Mouse (Mus musculus) heart, postnatal 0 days (tissue): ENCODE data around the gene Ube4b. TPM values are rescaled to one million over a fixed set of nuclear protein-coding genes. Genes with fewer than 3 reads are reported as not detected.
A peak's percentile ranks its signal among the peaks of the same experiment; 100 is the strongest.

Experiments
- ATAC-seq: fragments of 200-750 bp; cut with Nextera tagmentation; 2 replicates; pipeline ENCODE4 v1.8.0; 2017; ENCODE audit warnings: low read depth, moderate number of reproducible peaks, moderate library complexity; ENCODE audit not compliant: insufficient read depth
- DNase-seq: peaks from one replicate; pipeline ENCODE4 v3.0.0-alpha.2; 2016; ENCODE audit warnings: low spot score
- H3K27ac ChIP-seq: fragments of 300-500 bp; sonication (generic); 2 replicates; pipeline ENCODE4 v1.5.1; 2014; ENCODE audit warnings: low read depth, mild to moderate bottlenecking
- H3K27me3 ChIP-seq: fragments of 300-500 bp; sonication (generic); 2 replicates; pipeline ENCODE4 v1.6.1; 2014; ENCODE audit warnings: low read length, mixed read lengths; ENCODE audit not compliant: control insufficient read depth, insufficient read depth
- H3K36me3 ChIP-seq: fragments of 300-500 bp; sonication (generic); replicated peaks from 2 replicates; pipeline ENCODE4 v1.6.1; 2014; ENCODE audit warnings: low read length, mixed read lengths; ENCODE audit not compliant: control insufficient read depth, insufficient read depth
- H3K4me1 ChIP-seq: fragments of 300-500 bp; sonication (generic); 2 replicates; pipeline ENCODE4 v1.6.1; 2014; ENCODE audit warnings: antibody characterized with exemption; ENCODE audit not compliant: control insufficient read depth, insufficient read depth
- H3K4me2 ChIP-seq: fragments of 300-500 bp; sonication (generic); 2 replicates; pipeline ENCODE4 v1.6.1; 2014; ENCODE audit warnings: low read depth, mild to moderate bottlenecking, low read length, moderate library complexity
- H3K4me3 ChIP-seq: fragments of 300-500 bp; sonication (generic); 2 replicates; pipeline ENCODE4 v1.5.1; 2014; ENCODE audit warnings: low read depth, low read length
- H3K9ac ChIP-seq: fragments of 300-500 bp; sonication (generic); replicated peaks from 2 replicates; pipeline ENCODE4 v1.6.1; 2014; ENCODE audit warnings: low read depth, low read length, mixed read lengths
- H3K9me3 ChIP-seq: fragments of 300-500 bp; sonication (generic); replicated peaks from 2 replicates; pipeline ENCODE4 v1.6.1; 2016; ENCODE audit warnings: low read length; ENCODE audit not compliant: control insufficient read depth
- CTCF ChIP-seq: IDR thresholded peaks from 2 replicates; pipeline ENCODE4 v1.5.1; 2016; ENCODE audit warnings: antibody characterized with exemption, control low read depth, low read depth
- EP300 ChIP-seq: IDR thresholded peaks from 2 replicates; pipeline ENCODE4 v1.6.1; 2016; ENCODE audit warnings: antibody characterized with exemption, low read depth
- WGBS: fragments of 180-500 bp; shearing (Covaris S2); extraction: QIAGEN DNeasy Blood & Tissue Kit; methylation state at CpG from one replicate; pipeline ENCODE4 v1.1.7; 2014; 5-methylcytosine and 5-hydroxymethylcytosine counted together
- polyA plus RNA-seq: library from polyadenylated mRNA; unstranded; fragments of >200 nt; fragmentation: Nextera tagmentation; extraction: Ambion mirVana; gene quantifications from 2 replicates; pipeline ENCODE4 v1.2.1, GENCODE M21; 2015
- total RNA-seq: library from RNA; depleted of rRNA; stranded (reverse); fragments of >200 nt; gene quantifications from 2 replicates; pipeline ENCODE4 v1.2.3, GENCODE M21; 2014; ENCODE audit warnings: low replicate concordance

Gene Ube4b
- total and polyA plus RNA-seq, 2 experiments from 2014 or later: 20.2 to 56.4 TPM

DNA sequence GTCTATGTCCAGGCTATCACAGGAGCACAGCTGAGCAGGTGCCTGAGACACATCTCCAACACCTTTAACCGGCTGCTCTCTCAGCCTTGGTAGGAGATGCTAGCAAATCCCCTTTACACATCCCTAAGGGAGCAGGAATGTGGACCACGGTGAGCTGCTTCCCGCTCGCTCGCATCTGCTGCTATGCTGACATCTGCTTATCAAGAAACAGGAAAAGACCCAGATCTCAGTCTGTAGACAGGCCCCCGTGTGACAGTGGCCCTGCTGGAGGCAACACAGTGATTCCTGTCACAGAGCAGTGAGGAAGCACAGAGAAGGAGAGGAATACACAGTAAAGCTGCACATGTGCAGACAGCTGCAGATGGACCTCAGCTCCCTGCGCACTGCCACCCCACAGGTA is 90.2 kb downstream of the Ube4b start:
- no peaks in the 10 kb centered on the region for H3K9me3 ChIP-seq
- no peak overlapping the region for H3K9ac ChIP-seq
- 0 out of 2 replicates have a peak, but pooled peaks cover 4% of the 10 kb centered on the region for H3K4me1 ChIP-seq
- H3K4me3 ChIP-seq: no peak overlapping the region
- no peaks in the 10 kb centered on the region for H3K27me3 ChIP-seq
- H3K36me3 ChIP-seq: peaks cover 73% of the 10 kb centered on the region
- no peak overlapping the region for H3K4me2 ChIP-seq
- TF ChIP-seq EP300: no peak
- no peak for TF ChIP-seq CTCF
- H3K27ac ChIP-seq: no peak overlapping the region
- DNase-seq (no peak), ATAC-seq (no peak)
- WGBS: 41% methylated on average over 7 of the region's 7 CpGs

DNA sequence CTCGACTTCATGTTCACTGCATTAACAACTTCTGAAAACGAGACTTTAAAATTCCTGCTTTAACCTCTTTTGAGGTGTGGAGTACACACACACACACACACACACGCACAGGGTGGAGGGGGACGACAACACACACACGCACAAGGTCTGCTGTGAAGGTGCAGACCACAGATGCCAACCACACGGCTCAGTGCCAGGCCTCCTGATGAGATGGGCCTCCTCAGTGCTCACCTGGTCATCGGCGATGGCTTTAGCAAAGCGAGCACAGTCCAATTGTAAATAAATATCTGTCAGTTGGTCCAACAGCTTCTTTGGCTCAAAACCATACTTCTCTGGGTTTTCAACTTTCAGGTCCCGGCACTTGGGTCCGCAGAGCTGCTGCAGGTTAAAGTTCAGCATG is 91.7 kb downstream of the Ube4b start:
- peaks cover 81% of the 10 kb centered on the region for H3K36me3 ChIP-seq
- 94% methylated on average over 11 of the region's 11 CpGs for WGBS

DNA sequence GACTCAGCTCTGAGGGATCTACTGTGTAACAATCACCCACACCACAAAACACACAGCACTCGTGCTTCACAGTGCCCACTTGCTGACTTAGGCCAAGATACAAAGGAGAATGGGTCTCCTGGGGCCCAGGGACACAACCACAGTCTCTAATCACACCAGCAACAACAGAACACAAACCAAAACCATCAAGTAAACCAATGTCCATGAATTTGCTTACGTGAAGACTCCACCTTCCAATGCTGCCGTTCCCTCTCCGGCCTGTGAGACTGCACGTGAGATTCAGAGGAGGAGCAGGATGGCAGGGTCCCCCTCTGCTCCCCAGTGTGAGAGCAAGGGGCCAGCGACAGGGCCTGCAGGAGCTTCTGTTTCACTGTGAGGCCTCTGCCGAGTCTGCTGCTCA is 93.8 kb downstream of the Ube4b start:
- ATAC-seq: no peak
- Histone ChIP-seq H3K4me3 (no peak overlapping the region), H3K9me3 (no peaks in the 10 kb centered on the region), H3K4me2 (no peak overlapping the region), H3K27ac (no peak overlapping the region), H3K9ac (no peak overlapping the region), H3K27me3 (no peaks in the 10 kb centered on the region), H3K36me3 (peaks cover 91% of the 10 kb centered on the region), H3K4me1 (peaks cover under 1% of the 10 kb centered on the region; the same call in 1 of the 2 replicates)
- WGBS: 86% methylated on average over 7 of the region's 7 CpGs
- no peak for DNase-seq
- TF ChIP-seq CTCF: no peak
- no peak for TF ChIP-seq EP300

More for the DNA sequence above, 91.7 kb downstream of the Ube4b start:
- TF ChIP-seq EP300 (no peak), CTCF (no peak)
- H3K4me3 ChIP-seq: no peak overlapping the region
- no peak overlapping the region for H3K4me2 ChIP-seq
- H3K4me1 ChIP-seq: no peaks in the 10 kb centered on the region
- no peak for ATAC-seq
- H3K9me3 ChIP-seq: no peaks in the 10 kb centered on the region
- no peak overlapping the region for H3K27ac ChIP-seq
- no peaks in the 10 kb centered on the region for H3K27me3 ChIP-seq
- no peak for DNase-seq
- no peak overlapping the region for H3K9ac ChIP-seq

DNA sequence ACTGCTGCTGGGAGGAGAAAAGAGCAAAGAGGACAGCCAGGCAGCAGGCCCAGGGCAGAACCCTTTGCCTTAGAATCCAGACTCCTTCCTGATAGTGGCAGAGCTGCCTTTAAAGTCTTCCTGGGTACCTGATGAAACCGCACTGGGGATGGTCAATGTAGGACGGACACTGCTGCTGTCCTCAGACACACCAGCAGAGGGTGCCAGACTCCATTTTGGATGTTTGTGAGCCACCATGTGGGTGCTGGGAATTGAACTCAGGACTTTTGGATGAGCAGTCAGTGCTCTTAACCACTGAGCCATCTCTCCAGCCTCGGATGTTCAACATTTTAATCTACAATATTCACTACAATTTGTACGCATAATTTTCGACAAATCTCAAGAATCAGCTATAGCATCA is 96.1 kb downstream of the Ube4b start:
- Histone ChIP-seq H3K4me3 (no peak overlapping the region), H3K27ac (no peak overlapping the region), H3K9me3 (no peaks in the 10 kb centered on the region), H3K27me3 (no peaks in the 10 kb centered on the region), H3K36me3 (peaks cover 72% of the 10 kb centered on the region), H3K9ac (no peak overlapping the region), H3K4me2 (no peak overlapping the region), H3K4me1 (peaks cover 12% of the 10 kb centered on the region)
- WGBS: 92% methylated on average over 5 of the region's 5 CpGs
- DNase-seq (no peak), ATAC-seq (no peak)
- no peak for TF ChIP-seq CTCF
- TF ChIP-seq EP300: no peak

DNA sequence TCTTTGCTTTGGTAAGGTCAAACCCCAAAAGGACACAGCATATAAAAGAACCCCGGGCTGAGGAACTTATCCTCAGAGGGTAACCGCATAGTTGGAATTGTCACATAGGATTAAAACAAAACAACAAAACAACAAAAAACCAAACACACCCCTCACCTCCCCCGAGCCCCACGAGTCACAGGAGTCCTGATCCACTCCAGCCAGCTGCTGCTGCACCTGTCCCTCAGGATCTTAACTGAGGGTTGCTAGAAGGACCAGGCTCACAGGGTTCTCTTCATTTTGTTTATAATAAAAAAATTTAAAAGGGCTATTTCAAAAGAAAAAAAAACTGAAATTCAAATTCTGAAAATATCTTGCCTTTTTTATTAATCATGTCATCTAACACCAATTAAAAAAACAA is 97.8 kb downstream of the Ube4b start:
- no peak for DNase-seq
- no peak for ATAC-seq
- no peak overlapping the region for H3K4me3 ChIP-seq
- 92% methylated on average over 4 of the region's 4 CpGs for WGBS
- no peak for TF ChIP-seq CTCF
- no peak for TF ChIP-seq EP300
- H3K36me3 ChIP-seq: peaks cover 55% of the 10 kb centered on the region
- no peaks in the 10 kb centered on the region for H3K9me3 ChIP-seq
- peaks cover 21% of the 10 kb centered on the region for H3K4me1 ChIP-seq
- no peak overlapping the region for H3K4me2 ChIP-seq
- no peaks in the 10 kb centered on the region for H3K27me3 ChIP-seq
- no peak overlapping the region for H3K27ac ChIP-seq
- H3K9ac ChIP-seq: no peak overlapping the region

DNA sequence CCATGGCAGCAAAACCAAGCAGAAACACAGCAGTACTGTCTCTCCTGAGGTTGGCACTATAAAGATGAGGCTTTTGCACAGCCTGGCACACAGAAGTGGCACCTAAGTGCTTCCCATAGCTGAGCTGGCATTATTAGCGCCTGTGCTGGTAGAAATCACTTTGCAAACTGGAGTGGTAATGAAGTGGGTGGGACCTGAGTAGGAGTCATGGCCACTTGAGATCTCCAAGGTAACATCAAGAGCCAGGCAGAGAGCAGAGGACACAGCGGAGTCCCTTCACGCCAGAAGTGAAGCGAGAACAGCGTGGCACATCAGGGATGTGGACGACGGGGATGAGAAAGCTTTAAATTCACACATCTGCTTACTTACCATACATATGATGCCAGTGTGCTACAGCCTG is 99.3 kb downstream of the Ube4b start:
- peak; percentile 72 for ATAC-seq
- WGBS: 43% methylated on average over 7 of the region's 7 CpGs
- H3K4me3 ChIP-seq: no peak overlapping the region

More for the DNA sequence above, 99.3 kb downstream of the Ube4b start:
- Histone ChIP-seq H3K9me3 (no peaks in the 10 kb centered on the region), H3K27ac (peak overlapping the region; percentile 16; the same call in 1 of the 2 replicates), H3K4me2 (no peak overlapping the region), H3K36me3 (peaks cover 43% of the 10 kb centered on the region), H3K9ac (no peak overlapping the region), H3K27me3 (no peaks in the 10 kb centered on the region), H3K4me1 (peaks cover 31% of the 10 kb centered on the region)
- TF ChIP-seq CTCF: no peak
- peak; percentile 73 for DNase-seq
